Mouse (Mus musculus) layer of hippocampus, postnatal 10 days (tissue): ENCODE data around the gene Fgf14. TPM values are rescaled to one million over a fixed set of nuclear protein-coding genes. Genes with fewer than 3 reads are reported as not detected.
A peak's percentile ranks its signal among the peaks of the same experiment; 100 is the strongest.
"Not testable (repeated sequence)": the region's sequence is repeated elsewhere in the genome, so short reads cannot be mapped to it uniquely, and the experiment has no call there.

Source experiments
- DNase-seq, 2 experiments: peaks; one replicate each; pipeline ENCODE4 v3.0.0; 2021; ENCODE audit warnings: low spot score in 2 of 2
- long read RNA-seq: library from polyadenylated mRNA; stranded (forward); transcript quantifications from one replicate; pipeline ENCODE4 v2.0.0, GENCODE M21; 2023
- total RNA-seq, 2 experiments: library from RNA; stranded (reverse); gene quantifications; 2 replicates each; pipeline ENCODE4 v1.2.3; 2021

Gene Fgf14
- total RNA-seq: 10 to 100 TPM; 29.8 to 34.5 TPM
- long read RNA-seq, partial matches to known transcripts: 0 of 9 reads
- long read RNA-seq, other reads (novel, unspliced or antisense): 6 of 9 reads

DNA sequence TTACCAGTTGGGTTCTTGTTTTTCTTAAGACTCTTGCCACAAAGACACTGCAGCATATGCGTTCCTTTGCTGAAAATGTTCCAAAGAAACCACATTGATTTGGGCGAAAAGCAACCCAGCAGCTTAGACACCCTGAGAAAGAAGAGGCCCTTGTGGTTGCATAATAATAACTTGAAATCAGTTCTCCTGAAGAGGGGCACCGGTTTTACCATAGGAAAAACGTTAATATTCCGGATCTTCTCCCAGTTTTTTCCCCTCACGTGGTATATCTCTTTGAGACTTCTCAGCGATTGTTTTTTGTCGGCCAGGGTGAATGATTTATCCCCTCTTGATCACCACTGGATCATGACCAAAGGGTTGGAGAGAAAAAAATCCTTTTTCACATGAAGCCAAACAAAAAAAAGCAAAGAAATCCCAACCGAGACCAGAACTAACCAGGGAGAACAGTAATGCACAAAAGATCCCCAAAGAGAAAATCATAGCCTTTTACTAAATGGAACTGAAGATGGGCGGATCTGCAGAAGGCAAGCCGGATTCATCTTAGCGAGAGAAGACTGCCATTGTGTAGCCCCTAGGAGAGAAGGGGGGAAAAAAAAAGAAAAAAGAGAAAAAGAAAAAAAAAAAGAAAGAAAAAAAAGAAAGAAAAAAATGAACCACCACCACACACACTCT, at the start of gene Fgf14:
Fgf14 (minus strand) TSS at position 622 of the 672 bp plus-strand sequence.
- DNase-seq: peak; percentile 6 to 13

DNA sequence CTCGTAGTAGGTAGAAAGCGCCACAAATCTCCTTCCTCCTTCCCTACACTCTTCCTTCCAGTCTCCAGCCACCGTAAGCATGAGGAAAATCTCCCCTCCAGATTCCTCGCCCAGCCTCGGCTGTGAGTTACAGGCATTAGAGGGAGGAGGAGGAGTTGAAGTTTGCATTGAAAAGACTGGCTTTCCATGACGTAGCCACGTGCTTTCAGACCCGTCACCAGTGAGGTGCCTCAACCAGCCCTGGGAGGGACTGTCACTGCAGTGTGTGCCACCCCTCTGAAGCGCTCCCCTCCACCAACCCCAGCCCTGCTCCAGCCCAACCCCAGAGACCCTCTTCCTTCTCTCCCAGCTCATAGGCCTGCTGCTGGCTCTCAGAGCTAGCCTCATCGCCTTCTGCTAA, 452 bp upstream of the Fgf14 start:
- DNase-seq: peak; percentile 62 to 64

DNA sequence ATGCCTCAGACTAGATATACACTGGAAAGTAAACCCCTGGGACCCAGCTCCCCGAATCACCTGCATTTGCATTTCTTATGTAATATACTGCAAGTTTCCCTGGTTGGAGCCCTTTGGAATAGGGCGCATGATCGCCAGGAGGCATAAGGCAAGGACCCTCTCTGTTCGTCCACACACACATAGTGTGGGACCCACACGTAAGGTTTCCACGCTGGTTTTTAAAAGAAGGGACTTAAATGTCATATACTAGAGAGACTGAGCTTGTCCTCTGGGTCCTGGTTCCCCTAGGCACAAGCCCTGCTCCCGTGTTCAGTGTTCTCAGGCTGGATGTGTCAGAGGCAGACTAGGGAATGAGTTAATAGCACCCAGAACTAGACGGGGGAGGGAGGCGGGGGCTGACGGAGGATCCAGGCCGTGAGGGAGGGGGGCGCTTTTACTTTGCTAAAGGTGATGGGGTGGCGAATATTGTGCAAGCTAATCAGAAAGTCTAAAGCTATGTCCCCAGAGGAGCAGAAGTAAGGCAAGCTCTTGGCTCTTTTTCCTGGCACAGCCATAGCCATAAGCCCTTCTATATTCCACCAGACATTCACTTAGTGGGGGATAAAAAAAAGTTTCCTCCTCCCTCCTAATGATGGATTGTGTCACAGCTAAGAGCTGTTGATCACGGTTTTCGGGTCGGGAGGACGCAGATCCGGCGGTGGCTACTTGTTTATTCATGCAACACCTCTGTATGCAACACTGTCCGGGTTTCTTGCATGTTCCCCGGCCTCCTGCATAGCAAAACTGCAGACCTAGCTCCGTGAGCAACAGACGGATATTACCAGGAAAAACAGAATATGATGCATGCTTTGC, 1.0 kb downstream of the Fgf14 start:
- peak; percentile 32 to 51 for DNase-seq

DNA sequence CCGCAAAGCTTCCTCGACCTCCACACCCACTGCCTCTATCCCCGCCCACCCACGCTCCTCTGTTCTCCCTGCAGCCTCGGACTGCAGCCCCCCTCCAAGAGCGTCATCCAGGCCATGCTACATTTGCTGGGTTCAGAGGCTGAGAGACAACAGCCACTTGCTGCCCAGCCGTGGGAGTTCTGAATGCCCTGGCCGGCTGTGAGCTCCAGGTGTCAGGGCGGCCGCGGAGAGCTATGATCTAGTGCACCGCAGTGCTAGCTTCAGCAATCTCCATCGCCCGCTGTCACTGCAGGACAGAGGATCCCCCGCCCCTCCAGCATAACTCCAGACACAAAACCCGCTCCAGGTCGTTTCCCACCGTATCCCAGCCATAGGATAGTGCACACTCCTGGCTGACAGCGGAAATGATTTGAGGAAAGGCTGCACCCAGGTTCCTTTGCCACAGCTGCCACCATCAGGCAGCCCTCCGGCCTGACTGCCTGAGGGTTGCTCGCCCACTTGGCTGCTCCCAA, 1.7 kb downstream of the Fgf14 start:
- peak; percentile 23 to 45 for DNase-seq

DNA sequence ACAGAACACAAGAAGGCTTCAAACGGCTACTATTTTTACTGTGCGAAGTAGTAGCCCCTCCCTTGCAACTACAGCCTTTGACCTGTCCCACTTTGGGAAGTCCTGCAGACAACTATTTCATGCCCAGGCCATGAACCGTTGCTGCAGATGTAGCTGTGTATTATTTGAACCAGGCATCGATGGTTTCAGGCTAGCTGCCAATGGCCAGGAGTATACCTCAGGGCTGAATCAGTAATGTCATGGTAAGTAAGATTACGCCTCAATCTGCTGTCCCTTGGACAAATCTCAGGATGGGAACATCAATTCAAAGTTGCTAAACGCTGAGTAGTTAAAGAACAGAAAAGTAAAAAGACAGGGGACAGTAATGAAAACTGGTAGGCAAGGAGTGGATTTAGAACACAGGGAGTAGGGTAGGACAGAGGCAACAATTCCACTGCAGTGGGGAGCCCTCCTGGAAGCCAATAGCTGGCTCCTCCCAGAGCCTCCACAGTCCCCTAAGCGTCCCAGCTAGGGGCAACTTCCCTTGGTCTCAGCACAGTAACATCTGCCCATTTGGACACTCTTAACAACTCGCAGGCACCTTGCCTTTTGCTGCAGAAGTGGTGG, 2.3 kb downstream of the Fgf14 start:
- peak in 1 of 2 experiments; percentile 19 for DNase-seq

DNA sequence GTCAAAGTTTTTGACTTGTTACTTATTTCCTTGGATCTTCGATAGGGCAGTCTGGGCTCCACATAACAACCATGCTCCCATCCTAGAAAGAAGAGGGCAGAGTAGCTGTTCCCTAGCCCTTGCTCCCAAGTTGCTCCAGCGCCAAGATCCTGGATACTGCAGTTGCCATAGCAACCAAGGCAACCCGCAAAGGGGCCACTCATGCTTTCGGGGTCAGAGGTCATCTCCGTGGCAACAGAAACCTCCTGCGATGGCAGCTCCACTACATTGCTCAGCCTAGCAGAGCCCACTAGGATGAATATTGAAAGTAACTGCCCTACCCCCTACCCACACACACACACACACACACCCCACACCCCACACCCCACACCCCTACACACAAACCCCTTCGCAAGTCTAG, 7.2 kb downstream of the Fgf14 start:
- DNase-seq: peak; percentile 51 to 61

DNA sequence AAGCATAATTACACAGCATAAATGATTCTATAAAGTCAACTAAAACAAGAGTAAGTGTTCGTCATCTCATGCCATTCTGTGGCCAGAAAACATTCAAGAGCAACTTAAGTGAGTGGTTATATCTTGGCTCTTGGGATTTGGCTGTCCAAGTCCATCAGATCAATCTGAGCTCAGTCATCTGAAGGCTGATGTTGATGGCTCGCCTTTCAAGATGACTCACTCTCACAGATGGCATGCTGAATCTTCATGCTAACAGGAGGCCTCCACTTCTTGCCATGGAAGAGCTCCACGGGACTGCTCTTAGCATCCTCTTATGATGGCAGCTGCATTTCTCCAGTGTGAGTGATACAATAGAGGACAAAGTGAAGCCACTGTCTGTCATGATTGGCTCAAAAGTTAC, 34.1 kb downstream of the Fgf14 start:
- no peak for DNase-seq

DNA sequence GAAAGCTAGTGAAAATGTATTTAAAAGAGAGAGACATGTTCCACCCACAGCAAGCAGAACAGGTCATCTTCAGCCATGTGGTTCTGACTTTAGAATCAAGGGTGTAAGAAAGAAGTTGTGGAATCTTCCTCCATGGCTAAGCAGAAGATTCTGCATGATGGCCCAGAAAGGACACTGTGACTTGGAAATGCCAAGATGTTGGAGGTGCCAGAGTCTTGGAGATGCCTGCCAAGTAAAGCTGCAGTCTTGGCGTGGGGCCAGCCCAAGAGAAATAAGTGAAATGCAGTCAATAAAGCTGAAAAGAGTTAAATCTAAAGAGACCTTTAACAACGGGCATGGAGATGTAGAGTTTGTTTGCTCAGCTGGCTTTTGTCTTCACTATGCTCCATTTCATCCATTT, 42.0 kb downstream of the Fgf14 start:
- DNase-seq: peak in 1 of 2 experiments; percentile 16

DNA sequence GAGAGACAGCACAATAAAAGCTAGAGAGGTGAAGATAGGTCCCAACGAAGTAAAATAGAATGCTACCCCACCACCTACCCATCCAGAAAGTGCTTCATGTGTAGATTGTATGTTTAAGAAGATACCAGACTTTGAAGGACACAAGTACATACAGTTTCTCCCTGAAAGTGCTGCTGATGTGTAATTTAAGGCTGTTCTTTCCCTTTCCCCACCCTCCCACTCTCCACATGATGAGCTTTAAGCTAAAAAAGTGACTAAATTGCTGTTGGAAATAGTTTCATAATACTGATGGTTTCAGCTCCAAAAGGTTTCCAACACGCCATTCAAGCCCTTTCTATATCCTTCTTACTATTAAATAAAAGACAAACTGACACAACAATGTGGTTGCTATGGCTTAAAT, 63.5 kb downstream of the Fgf14 start:
- DNase-seq: no peak

DNA sequence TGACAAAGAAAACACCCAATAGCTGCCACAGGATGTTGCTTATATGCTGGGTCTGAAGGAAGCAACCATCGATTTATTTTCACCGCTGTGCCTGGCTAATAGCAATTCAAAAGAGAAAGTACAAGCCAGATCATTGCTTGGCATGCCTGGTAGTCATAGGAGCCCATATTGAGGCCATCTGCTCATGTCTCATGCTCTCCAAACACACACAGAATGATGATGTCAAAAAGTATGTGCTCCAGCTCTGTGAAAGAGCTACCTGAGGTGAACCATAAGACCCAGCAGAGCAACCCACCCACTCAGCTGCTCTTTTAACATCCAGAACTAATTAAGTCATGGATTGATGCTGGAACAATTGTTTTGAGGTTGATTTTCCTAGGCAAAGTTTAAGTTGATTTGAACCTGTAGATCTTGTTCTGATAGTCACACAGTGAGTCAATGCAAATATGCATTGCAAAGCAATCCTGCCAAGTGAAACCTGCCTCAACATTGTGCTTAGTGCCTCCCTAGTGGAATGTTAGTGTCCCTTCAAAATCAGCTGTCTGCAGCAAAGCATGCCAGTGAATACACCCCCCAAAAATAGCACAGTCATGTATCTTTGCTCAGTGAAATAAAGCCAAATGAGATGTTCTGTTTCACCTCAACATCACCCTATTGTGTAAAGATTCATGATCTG, 70.8 kb downstream of the Fgf14 start:
- DNase-seq: peak; percentile 19 to 49

DNA sequence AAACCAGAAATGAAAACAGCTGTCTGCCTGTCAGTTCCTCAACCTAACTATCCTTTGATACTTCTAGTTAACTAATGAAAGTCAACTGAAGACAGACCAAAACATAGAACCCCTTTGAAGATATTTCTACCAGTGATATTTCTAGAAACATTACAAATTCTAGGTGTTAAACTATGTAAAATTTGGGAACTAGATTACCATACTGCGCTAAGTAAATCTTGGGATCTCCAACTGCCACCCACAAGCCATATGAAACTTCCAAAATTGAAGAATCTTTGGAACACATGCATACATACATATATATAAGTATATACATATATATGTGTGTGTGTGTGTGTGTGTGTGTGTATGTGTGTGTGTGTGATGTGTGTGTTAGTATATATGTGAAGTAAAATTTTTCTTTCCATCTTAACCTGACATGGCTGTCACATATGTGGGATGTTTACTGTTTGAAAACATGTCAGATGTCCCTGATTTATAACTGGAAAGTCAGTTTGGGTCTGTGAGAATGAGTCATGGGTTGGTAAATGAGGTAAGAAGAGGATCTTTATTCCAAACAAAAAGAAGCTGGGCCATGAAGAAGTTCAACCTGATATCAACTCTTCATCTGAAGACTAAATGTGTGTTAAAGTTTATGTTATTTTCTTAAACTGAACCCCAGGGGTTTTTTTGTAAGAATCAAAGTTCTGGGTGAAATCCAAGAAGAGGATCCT, 71.7 kb downstream of the Fgf14 start:
- no peak for DNase-seq

DNA sequence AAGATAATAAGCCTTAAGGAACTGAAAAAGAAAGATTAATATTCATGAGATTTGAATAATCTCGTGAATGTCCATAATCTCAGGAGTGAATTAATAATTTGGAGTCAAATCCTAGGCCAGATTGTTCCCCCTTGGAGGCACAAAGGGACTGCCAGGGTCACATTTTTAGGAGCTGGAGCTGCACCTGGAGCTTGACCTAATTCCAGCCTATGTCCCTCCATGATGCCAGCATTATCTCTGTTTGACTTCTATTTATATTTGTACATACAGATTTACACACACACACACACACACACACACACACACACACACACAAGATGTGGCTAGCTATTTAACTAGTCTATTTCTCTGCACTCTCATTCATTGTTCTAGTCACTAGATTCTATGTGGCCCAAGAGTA, 100.4 kb downstream of the Fgf14 start:
- DNase-seq: no peak

DNA sequence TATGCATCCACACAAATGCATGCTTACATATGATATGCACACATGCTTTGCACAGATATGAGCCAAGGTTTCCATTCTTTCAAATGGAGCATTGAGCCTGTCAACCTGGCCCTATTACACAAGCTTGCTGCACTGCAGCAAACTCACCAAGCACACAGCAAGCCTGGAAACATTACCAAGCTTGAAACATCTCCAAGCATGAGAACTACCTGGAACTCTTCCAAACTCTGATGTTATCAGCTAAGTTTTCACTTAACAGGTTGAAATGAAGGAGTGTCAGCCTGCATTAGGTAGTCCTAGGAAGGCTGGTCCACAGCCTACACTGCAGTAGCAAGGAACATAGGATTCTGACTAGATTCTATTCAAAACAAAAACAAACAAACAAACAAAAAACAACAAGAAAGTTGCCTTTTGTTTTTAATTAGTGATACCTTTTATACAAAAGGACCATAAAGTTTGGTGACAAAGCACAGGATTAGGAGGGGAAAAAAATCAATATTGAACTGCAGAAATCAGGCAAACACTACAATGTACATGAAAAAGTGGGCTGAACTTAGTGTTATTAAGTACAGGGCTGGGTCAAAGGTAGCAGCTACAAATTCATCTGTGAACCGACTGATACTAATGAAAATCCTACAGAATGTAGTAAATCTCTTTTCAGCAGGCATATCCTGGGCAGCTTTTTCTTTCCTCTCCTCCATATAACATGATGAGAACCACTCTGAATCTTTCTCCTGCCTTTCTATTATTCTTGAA, 101.6 kb downstream of the Fgf14 start:
- DNase-seq: no peak

DNA sequence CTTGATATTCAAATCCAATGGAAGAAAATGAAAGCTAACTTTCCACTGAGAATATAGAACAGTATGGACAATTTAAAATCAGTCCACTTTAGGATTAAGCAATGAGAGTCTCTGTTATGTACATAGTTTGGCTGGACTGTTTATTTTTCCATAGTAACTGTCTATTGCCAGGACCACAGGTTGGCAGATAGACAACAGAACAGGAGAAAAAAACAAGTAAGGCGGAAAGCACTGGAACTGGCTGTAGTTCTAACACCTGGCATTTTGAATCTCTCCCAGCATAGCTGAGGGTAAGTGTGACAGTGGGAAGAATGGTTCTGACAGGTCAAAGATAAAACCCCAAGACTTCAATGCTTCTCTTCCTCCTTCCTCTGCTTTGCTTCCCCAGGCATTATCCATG, 110.5 kb downstream of the Fgf14 start:
- no peak for DNase-seq

DNA sequence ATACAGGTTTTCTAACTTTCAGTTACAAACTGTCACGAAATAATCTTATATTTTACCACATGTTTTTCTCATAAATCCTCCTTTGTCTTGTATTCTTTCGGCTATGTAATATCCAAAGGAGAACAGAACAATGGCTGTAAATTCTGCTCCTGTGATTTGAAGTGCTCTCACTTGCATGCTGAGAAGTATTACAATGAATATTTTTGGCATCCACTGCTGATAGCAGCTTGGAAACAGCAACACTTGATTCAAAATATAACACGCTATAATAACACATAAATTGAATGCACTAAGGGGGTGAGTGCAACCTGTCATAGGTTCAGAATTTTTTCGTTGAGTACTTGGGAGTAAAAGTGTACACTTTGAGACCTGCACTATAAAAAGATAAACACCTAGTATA, 115.4 kb downstream of the Fgf14 start:
- no peak for DNase-seq

DNA sequence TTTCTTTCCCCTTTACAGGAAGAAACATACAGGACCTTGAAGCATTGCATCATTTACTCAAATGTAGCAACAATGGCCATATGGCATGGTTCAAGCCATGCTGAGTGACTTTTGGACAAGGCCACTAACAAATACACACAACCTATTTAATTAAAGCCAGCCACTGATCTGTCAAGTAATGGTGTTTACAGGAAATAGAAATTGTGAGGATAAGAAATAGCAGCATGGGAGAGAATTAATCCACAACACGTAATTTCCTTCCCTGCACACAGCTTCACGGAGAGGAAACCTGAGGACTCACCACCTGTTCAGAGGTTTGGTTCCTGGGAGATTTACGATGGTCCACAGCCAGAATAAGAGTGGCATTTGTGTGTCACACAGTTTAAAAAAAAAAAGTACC, 140.8 kb downstream of the Fgf14 start:
- DNase-seq: no peak

DNA sequence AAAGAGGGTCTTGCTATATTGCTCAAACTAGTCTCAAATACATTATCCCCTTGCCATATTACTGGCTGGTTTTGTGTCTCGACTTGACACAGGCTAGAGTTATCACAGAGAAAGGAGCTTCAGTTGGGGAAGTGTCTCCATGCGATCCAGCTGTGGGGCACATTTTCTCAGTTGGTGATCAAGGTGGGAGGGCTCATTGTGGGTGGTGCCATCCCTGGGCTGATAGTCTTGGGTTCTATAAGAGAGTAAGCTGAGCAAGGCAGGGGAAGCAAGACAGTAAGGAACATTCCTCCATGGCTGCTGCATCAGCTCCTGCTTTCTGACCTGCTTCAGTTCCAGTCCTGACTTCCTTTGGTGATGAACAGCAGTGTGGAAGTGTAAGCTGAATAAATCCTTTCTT, 141.6 kb downstream of the Fgf14 start:
- DNase-seq: not testable (repeated sequence)

DNA sequence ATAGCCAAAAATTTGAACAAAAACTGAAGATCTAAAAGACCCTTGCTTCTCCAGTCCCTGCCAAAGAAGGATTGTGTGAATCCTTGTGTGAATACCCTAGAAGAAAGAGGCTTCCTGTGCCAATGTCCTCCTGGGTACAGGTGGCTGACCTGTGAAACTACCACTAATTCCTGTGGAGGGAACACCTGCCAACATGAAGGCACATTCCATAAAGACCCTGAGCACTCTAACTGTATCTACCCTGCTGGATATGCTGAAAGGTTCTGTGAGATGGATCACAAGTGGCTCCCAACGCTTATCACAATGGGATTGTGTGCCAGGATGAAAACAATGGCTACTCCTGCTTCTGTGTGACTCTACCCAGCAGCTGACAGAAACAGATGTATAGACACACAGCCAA, 144.9 kb downstream of the Fgf14 start:
- no peak for DNase-seq

DNA sequence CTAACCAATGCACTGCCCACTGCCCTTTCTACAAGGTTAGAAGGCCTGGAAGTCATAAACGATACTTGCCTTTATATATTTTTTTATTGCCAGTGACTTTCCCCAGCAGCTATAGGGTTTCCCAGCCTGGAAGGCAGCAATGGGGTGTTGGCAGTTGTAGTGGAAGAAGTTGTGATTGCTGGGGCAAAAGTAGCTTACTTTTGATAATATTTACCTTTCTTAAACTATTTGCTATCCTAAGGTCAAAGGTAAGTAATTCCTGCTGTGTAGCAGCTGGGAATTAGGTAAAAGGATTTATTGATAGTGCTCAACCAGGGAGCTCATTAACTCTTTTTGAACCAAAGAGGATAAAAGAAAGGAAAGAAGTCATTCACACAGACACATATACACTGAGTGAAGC, 164.9 kb downstream of the Fgf14 start:
- no peak for DNase-seq

DNA sequence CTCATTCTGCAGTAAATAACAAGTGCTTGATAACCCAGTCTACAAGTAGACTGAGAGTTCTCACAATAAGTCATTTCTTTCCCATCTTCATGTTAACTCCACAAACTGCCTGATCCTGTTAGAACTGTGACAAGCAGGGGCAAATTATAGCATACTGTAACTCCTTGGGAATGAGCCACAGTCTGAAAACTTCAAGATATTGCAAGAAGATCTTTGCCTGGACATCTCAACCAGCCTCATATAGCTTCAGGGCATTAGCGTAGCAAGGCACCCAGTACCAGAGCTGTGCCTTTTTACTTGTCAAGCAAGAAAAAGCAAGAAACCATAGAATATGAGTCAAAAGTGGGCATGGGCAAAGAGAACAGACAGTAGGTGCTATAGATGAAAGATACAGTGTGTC, 188.0 kb downstream of the Fgf14 start:
- DNase-seq: no peak
